In genomic region chr12:92073209-92073608, GRCm38 (mm10) we compare ENCODE assay signal across 20 mouse cellular contexts.
A peak's percentile ranks its signal among the peaks of the same experiment; 100 is the strongest.
DNase-seq lines count a peak whose midpoint lies in the region; ATAC-seq and TF ChIP-seq lines count a peak whose summit lies in the region.
"Had no signal": no experiment of that assay in that cellular context is flagged by ENCODE, and none has a peak within 500 bp of the region (broad histone marks: within the 10 kb centered on the region; RNA-seq: fewer than 3 reads in every experiment).

No protein-coding gene starts in this region.

- no peaks in the 10 kb centered on the region for H3K9me3 ChIP-seq in forebrain, postnatal 0 days (ENCODE audit: low read length)
- H3K9me3 ChIP-seq in forebrain, embryonic 13.5 days (replicated peaks), result no peaks in the 10 kb centered on the region
- H3K9me3 ChIP-seq: heart, embryonic 15.5 days; hindbrain, embryonic 12.5 days; limb, embryonic 15.5 days; lung, embryonic 15.5 days; stomach, embryonic 15.5 days had no signal

- intact Hi-C loops in left cerebral cortex, postnatal 14 days (cut with DNase I), result no loop called here

- H3K4me1 ChIP-seq in forebrain, postnatal 0 days (ENCODE audit: insufficient read depth), result no peaks in the 10 kb centered on the region
- peaks cover 3% of the 10 kb centered on the region; the same call in 1 of the 2 replicates for H3K4me1 ChIP-seq in forebrain, embryonic 13.5 days
- H3K4me1 ChIP-seq: heart, embryonic 15.5 days; hindbrain, embryonic 12.5 days; limb, embryonic 15.5 days; lung, embryonic 15.5 days; megakaryocyte, embryonic 14.5 days; stomach, embryonic 15.5 days had no signal

- peak; percentile 40; the same call in 1 of the 2 replicates for ATAC-seq in forebrain, postnatal 0 days
- ATAC-seq in forebrain, embryonic 13.5 days, result no peak
- ATAC-seq: intestine, embryonic 16.5 days; Patski had no signal

- no peaks in the 10 kb centered on the region for H3K27me3 ChIP-seq in forebrain, postnatal 0 days (ENCODE audit: insufficient read depth, low read length)
- no peaks in the 10 kb centered on the region for H3K27me3 ChIP-seq in forebrain, embryonic 13.5 days
- H3K27me3 ChIP-seq: heart, embryonic 15.5 days; hindbrain, embryonic 12.5 days; limb, embryonic 15.5 days; lung, embryonic 15.5 days; megakaryocyte, embryonic 14.5 days; stomach, embryonic 15.5 days had no signal

- no peak for TF ChIP-seq CTCF in forebrain, postnatal 0 days (IDR thresholded peaks at IDR 0.05; ENCODE audit: low read depth)

- 55% methylated on average over 10 of the region's 10 CpGs for WGBS in forebrain, postnatal 0 days
- WGBS in forebrain, embryonic 13.5 days, result 87% methylated on average over 10 of the region's 10 CpGs

- H3K36me3 ChIP-seq in forebrain, postnatal 0 days (ENCODE audit: insufficient read depth), result no peaks in the 10 kb centered on the region
- no peaks in the 10 kb centered on the region for H3K36me3 ChIP-seq in forebrain, embryonic 13.5 days (ENCODE audit: poor library complexity, severe bottlenecking)
- H3K36me3 ChIP-seq: heart, embryonic 15.5 days; hindbrain, embryonic 12.5 days; limb, embryonic 15.5 days; lung, embryonic 15.5 days; stomach, embryonic 15.5 days had no signal

- H3K27ac ChIP-seq in forebrain, postnatal 0 days (ENCODE audit: low read depth, low read length), result no peak overlapping the region
- H3K27ac ChIP-seq in forebrain, embryonic 13.5 days, result no peak overlapping the region
- H3K27ac ChIP-seq: heart, embryonic 15.5 days; hindbrain, embryonic 12.5 days; limb, embryonic 15.5 days; lung, embryonic 15.5 days; stomach, embryonic 15.5 days had no signal

- DNase-seq in forebrain, postnatal 0 days, result peak; percentile 35
- DNase-seq in layer of hippocampus, adult 9-11 months, result peak; percentile 75
- DNase-seq in left cerebral cortex, postnatal 14 days (ENCODE audit: low spot score in 2 of 2), result peak; percentile 72 to 76
- DNase-seq in telencephalon, adult 2 months (ENCODE audit: low read depth, low spot score), result peak; percentile 95
- no peak for DNase-seq in lung, postnatal 4 days
- no peak for DNase-seq in gastrocnemius, postnatal 4 days (ENCODE audit: low spot score in 2 of 2)
- DNase-seq in urinary bladder, adult 18-20 months (ENCODE audit: low spot score in 2 of 2), result no peak
- DNase-seq: cerebellum, postnatal 10 days; gastrocnemius, postnatal 25 days; kidney, postnatal 10 days; thymus, postnatal 25 days had no signal

- peak overlapping the region; percentile 10; the same call in 1 of the 2 replicates for H3K4me2 ChIP-seq in forebrain, postnatal 0 days (ENCODE audit: low read depth)
- H3K4me2 ChIP-seq in forebrain, embryonic 13.5 days, result no peak overlapping the region
- H3K4me2 ChIP-seq: heart, embryonic 15.5 days; hindbrain, embryonic 12.5 days; limb, embryonic 15.5 days; lung, embryonic 15.5 days; stomach, embryonic 15.5 days had no signal

- H3K9ac ChIP-seq in forebrain, postnatal 0 days, result no peak overlapping the region
- H3K9ac ChIP-seq in forebrain, embryonic 13.5 days, result no peak overlapping the region
- H3K9ac ChIP-seq: heart, embryonic 15.5 days; hindbrain, embryonic 12.5 days; limb, embryonic 15.5 days; lung, embryonic 15.5 days; stomach, embryonic 15.5 days had no signal

- no peak overlapping the region for H3K4me3 ChIP-seq in forebrain, postnatal 0 days (ENCODE audit: low read depth, low read length)
- no peak overlapping the region for H3K4me3 ChIP-seq in forebrain, embryonic 13.5 days
- H3K4me3 ChIP-seq: heart, embryonic 15.5 days; hindbrain, embryonic 12.5 days; limb, embryonic 15.5 days; lung, embryonic 15.5 days; megakaryocyte, embryonic 14.5 days; stomach, embryonic 15.5 days had no signal

Comparison
In these comparisons a context has a peak if more than half of its experiments do, and no peak if none do; other contexts are left out.
1. DNase-seq: peak in forebrain, postnatal 0 days (single experiment), layer of hippocampus, adult 9-11 months (single experiment), left cerebral cortex, postnatal 14 days (2 of 2) and telencephalon, adult 2 months (single experiment); none in lung, postnatal 4 days (0 of 2), gastrocnemius, postnatal 4 days (0 of 2) and urinary bladder, adult 18-20 months (0 of 2).